Comparison of ENCODE assay signal across 8 mouse cellular contexts in the genomic region with DNA sequence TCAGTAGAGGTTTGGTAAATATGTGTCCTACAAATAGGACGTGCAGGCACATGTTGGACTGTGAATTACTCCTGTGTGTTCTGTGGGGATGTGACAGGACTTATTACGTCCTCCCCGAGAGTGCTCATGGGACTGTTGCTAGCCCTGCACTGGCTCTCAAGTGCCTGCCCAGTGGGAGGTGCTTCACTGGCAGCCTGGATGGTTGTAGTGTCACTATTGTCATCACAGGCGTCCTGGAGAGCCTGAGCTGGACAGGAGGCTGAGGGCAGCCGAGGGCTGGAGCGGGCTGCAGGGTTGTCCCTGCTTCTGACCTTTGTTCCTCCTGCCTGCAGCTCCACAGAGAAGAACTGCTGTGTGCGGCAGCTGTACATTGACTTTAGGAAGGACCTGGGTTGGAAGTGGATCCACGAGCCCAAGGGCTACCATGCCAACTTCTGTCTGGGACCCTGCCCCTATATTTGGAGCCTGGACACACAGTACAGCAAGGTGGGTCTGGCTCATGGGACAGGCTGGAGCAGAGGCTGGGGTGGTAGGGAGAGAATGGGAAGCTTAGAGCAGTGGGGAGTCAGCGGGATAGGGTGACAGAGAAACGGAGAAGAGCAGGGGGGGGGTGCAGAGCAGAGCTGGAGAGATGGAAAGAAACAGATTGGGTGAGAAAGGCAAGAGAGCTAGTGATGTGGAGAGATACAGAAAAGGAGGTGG. TPM values are rescaled to one million over a fixed set of nuclear protein-coding genes. Genes with fewer than 3 reads are reported as not detected.
DNase-seq lines count a peak whose midpoint lies in the region; ATAC-seq and TF ChIP-seq lines count a peak whose summit lies in the region.
"Had no signal": no experiment of that assay in that cellular context is flagged by ENCODE, and none has a peak within 500 bp of the region (broad histone marks: within the 10 kb centered on the region; RNA-seq: fewer than 3 reads in every experiment).

No protein-coding gene starts in this region.

- H3K4me3 ChIP-seq in neural tube, embryonic 11.5 days (ENCODE audit: low read depth, low read length), result no peak overlapping the region
- H3K4me3 ChIP-seq in heart, adult 2 months, result peak overlapping the region; percentile 11; the same call in 1 of the 2 replicates
- no peak overlapping the region for H3K4me3 ChIP-seq in intestine, embryonic 16.5 days (ENCODE audit: low read length)
- no peak overlapping the region; the same call in 1 of the 2 replicates for H3K4me3 ChIP-seq in neural tube, embryonic 14.5 days (ENCODE audit: low read depth, low read length)

- H3K27ac ChIP-seq in neural tube, embryonic 11.5 days (ENCODE audit: low read depth, low read length), result no peak overlapping the region
- peak overlapping the region; percentile 27 for H3K27ac ChIP-seq in heart, adult 2 months
- H3K27ac ChIP-seq in intestine, embryonic 16.5 days (ENCODE audit: low read length), result no peak overlapping the region
- no peak overlapping the region for H3K27ac ChIP-seq in neural tube, embryonic 14.5 days (ENCODE audit: low read depth, low read length)

- ATAC-seq in neural tube, embryonic 11.5 days (ENCODE audit: insufficient read depth, low FRiP score, low TSS enrichment), result no peak
- 0 out of 2 replicates have a peak, but pooled peaks have one; percentile 7 for ATAC-seq in intestine, embryonic 16.5 days
- ATAC-seq in neural tube, embryonic 14.5 days (ENCODE audit: low read depth), result 0 out of 2 replicates have a peak, but pooled peaks have one; percentile 25

- no peak for DNase-seq in neural tube, embryonic 11.5 days (ENCODE audit: low spot score)
- no peak for DNase-seq in neural tube, embryonic 10.5 days (ENCODE audit: extremely low spot score, low spot score)
- peak; percentile 43 to 61 for DNase-seq in heart, adult 2 months
- no peak for DNase-seq in right cerebral cortex, postnatal 10 days (ENCODE audit: low spot score in 2 of 2)
- DNase-seq in layer of hippocampus, adult 11-12 months (ENCODE audit: low spot score), result no peak
- DNase-seq: layer of hippocampus, adult 9-11 months had no signal

- H3K4me2 ChIP-seq in neural tube, embryonic 11.5 days (ENCODE audit: low read depth), result peak overlapping the region; percentile 1; the same call in 1 of the 2 replicates
- 0 out of 2 replicates have a peak overlapping the region, but pooled peaks have one; percentile 2 for H3K4me2 ChIP-seq in intestine, embryonic 16.5 days (ENCODE audit: low read depth, low read length)
- H3K4me2 ChIP-seq in neural tube, embryonic 14.5 days (ENCODE audit: low read depth, low read length), result peak overlapping the region; percentile 57

- 28% methylated on average over 10 of the region's 10 CpGs for WGBS in neural tube, embryonic 11.5 days
- 31% methylated on average over 10 of the region's 10 CpGs for WGBS in heart, adult 2 months
- 37% methylated on average over 10 of the region's 10 CpGs for WGBS in intestine, embryonic 16.5 days
- 17% methylated on average over 10 of the region's 10 CpGs for WGBS in neural tube, embryonic 14.5 days

- no peaks in the 10 kb centered on the region for H3K9me3 ChIP-seq in neural tube, embryonic 11.5 days (ENCODE audit: control insufficient read depth, low read length)
- H3K9me3 ChIP-seq in intestine, embryonic 16.5 days (ENCODE audit: control insufficient read depth, low read length), result no peaks in the 10 kb centered on the region
- H3K9me3 ChIP-seq in neural tube, embryonic 14.5 days (ENCODE audit: control insufficient read depth, low read length), result no peaks in the 10 kb centered on the region

- TF ChIP-seq POLR2A in heart, adult 2 months (IDR thresholded peaks at IDR 0.05; ENCODE audit: insufficient read depth, low read depth, low read length), result peak; percentile 60; the same call in 1 of the 2 replicates

- peaks cover 3% of the 10 kb centered on the region; the same call in 1 of the 2 replicates for H3K4me1 ChIP-seq in neural tube, embryonic 11.5 days (ENCODE audit: control insufficient read depth, insufficient read depth, low read length)
- peaks cover 35% of the 10 kb centered on the region for H3K4me1 ChIP-seq in heart, adult 2 months (ENCODE audit: control insufficient read depth, insufficient read depth, low read length)
- peaks cover 42% of the 10 kb centered on the region for H3K4me1 ChIP-seq in intestine, embryonic 16.5 days (ENCODE audit: control insufficient read depth, insufficient read depth, low read length)
- H3K4me1 ChIP-seq in neural tube, embryonic 14.5 days (ENCODE audit: control insufficient read depth, insufficient read depth, low read length), result no peaks in the 10 kb centered on the region

- no peak overlapping the region for H3K9ac ChIP-seq in neural tube, embryonic 11.5 days (ENCODE audit: low read length)
- H3K9ac ChIP-seq in heart, adult 2 months (ENCODE audit: low read depth, low read length), result peak overlapping the region; percentile 42; the same call in 1 of the 2 replicates
- H3K9ac ChIP-seq in intestine, embryonic 16.5 days (ENCODE audit: low read depth, low read length), result no peak overlapping the region
- no peak overlapping the region for H3K9ac ChIP-seq in neural tube, embryonic 14.5 days (replicated peaks; ENCODE audit: low read depth, low read length)

- peak; percentile 48; the same call in 1 of the 2 replicates for TF ChIP-seq EP300 in heart, adult 2 months (IDR thresholded peaks at IDR 0.05; ENCODE audit: insufficient read depth, low read depth, low read length)

- no peaks in the 10 kb centered on the region for H3K36me3 ChIP-seq in neural tube, embryonic 11.5 days (ENCODE audit: control insufficient read depth, insufficient read depth, low read length)
- H3K36me3 ChIP-seq in heart, adult 2 months (ENCODE audit: control insufficient read depth, insufficient read depth, low read length), result peaks cover 8% of the 10 kb centered on the region
- no peaks in the 10 kb centered on the region for H3K36me3 ChIP-seq in intestine, embryonic 16.5 days (ENCODE audit: control insufficient read depth, insufficient read depth, low read length)
- no peaks in the 10 kb centered on the region for H3K36me3 ChIP-seq in neural tube, embryonic 14.5 days (ENCODE audit: control insufficient read depth, insufficient read depth, low read length)

- TF ChIP-seq CTCF in heart, adult 2 months (IDR thresholded peaks at IDR 0.05), result no peak

- intact Hi-C loops in heart, adult 2 months (cut with DNase I), result no loop called here

- H3K79me2 ChIP-seq in heart, adult 2 months (replicated peaks; ENCODE audit: control insufficient read depth, insufficient read depth, low read length), result no peaks in the 10 kb centered on the region

- H3K27me3 ChIP-seq in neural tube, embryonic 11.5 days (ENCODE audit: control insufficient read depth, insufficient read depth, low read length), result no peaks in the 10 kb centered on the region
- H3K27me3 ChIP-seq in heart, adult 2 months (ENCODE audit: control insufficient read depth, insufficient read depth, low read length), result no peaks in the 10 kb centered on the region
- no peaks in the 10 kb centered on the region for H3K27me3 ChIP-seq in intestine, embryonic 16.5 days (replicated peaks; ENCODE audit: control insufficient read depth, insufficient read depth, low read length)
- H3K27me3 ChIP-seq in neural tube, embryonic 14.5 days (ENCODE audit: control insufficient read depth, insufficient read depth, low read length), result no peaks in the 10 kb centered on the region

RNA-seq across cellular contexts. Expression of a gene that starts 14.9 kb away (rescaled TPM):
- 35.7 and 39.5 TPM in 2 replicates for polyA plus RNA-seq in neural tube, embryonic 11.5 days (2014; fragmentation: Nextera tagmentation; extraction: Ambion mirVana)
- total RNA-seq in heart, adult 2 months (2021), result 10 to 100 TPM; 51.8 to 59.3 TPM
- polyA plus RNA-seq in heart, adult 2 months (2012; rRNA removed), result 62.9 and 72.6 TPM in 2 replicates
- polyA plus RNA-seq in intestine, embryonic 16.5 days (2015; fragmentation: Nextera tagmentation; extraction: Ambion mirVana), result 21.6 and 22.0 TPM in 2 replicates
- 39.5 and 42.4 TPM in 2 replicates for polyA plus RNA-seq in neural tube, embryonic 14.5 days (2014; fragmentation: Nextera tagmentation; extraction: Ambion mirVana)

RNA-seq across cellular contexts. Expression of a gene that starts 17.1 kb away (rescaled TPM):
- polyA plus RNA-seq in neural tube, embryonic 11.5 days (2014; fragmentation: Nextera tagmentation; extraction: Ambion mirVana), result 1.2 and 1.6 TPM in 2 replicates
- 10 to 100 TPM; 21.5 to 22.5 TPM for total RNA-seq in heart, adult 2 months (2021)
- 16.3 and 24.7 TPM in 2 replicates for polyA plus RNA-seq in heart, adult 2 months (2012; rRNA removed)
- 1.4 and 1.8 TPM in 2 replicates for polyA plus RNA-seq in intestine, embryonic 16.5 days (2015; fragmentation: Nextera tagmentation; extraction: Ambion mirVana)
- 0.42 and 1.1 TPM in 2 replicates for polyA plus RNA-seq in neural tube, embryonic 14.5 days (2014; fragmentation: Nextera tagmentation; extraction: Ambion mirVana)

RNA-seq across cellular contexts. Expression of a gene that starts 23.4 kb away (rescaled TPM):
- 33.4 and 37.2 TPM in 2 replicates for polyA plus RNA-seq in neural tube, embryonic 11.5 days (2014; fragmentation: Nextera tagmentation; extraction: Ambion mirVana)
- 10 to 100 TPM in 1 of 2 experiments, 1 to 10 TPM in 1; 7.9 to 10.2 TPM for total RNA-seq in heart, adult 2 months (2021)
- 31.5 and 32.2 TPM in 2 replicates for polyA plus RNA-seq in heart, adult 2 months (2012; rRNA removed)
- polyA plus RNA-seq in intestine, embryonic 16.5 days (2015; fragmentation: Nextera tagmentation; extraction: Ambion mirVana), result 21.4 and 22.5 TPM in 2 replicates
- 37.1 and 38.3 TPM in 2 replicates for polyA plus RNA-seq in neural tube, embryonic 14.5 days (2014; fragmentation: Nextera tagmentation; extraction: Ambion mirVana)

RNA-seq across cellular contexts. Expression of a gene that starts 29.0 kb away (rescaled TPM):
- polyA plus RNA-seq in neural tube, embryonic 11.5 days (2014; fragmentation: Nextera tagmentation; extraction: Ambion mirVana), result 1.6 and 1.7 TPM in 2 replicates
- not detected for total RNA-seq in heart, adult 2 months (2021)
- polyA plus RNA-seq in heart, adult 2 months (2012; rRNA removed), result 1.1 TPM in 1 of 2 replicates, not detected in the other
- polyA plus RNA-seq in intestine, embryonic 16.5 days (2015; fragmentation: Nextera tagmentation; extraction: Ambion mirVana), result 1.6 and 2.1 TPM in 2 replicates
- polyA plus RNA-seq in neural tube, embryonic 14.5 days (2014; fragmentation: Nextera tagmentation; extraction: Ambion mirVana), result 39.7 and 66.3 TPM in 2 replicates

RNA-seq across cellular contexts. Expression of a gene that starts 45.0 kb away (rescaled TPM):
- 49.8 and 54.4 TPM in 2 replicates for polyA plus RNA-seq in neural tube, embryonic 11.5 days (2014; fragmentation: Nextera tagmentation; extraction: Ambion mirVana)
- 10 to 100 TPM; 16.6 to 20.5 TPM for total RNA-seq in heart, adult 2 months (2021)
- polyA plus RNA-seq in heart, adult 2 months (2012; rRNA removed), result 21.0 and 23.5 TPM in 2 replicates
- polyA plus RNA-seq in intestine, embryonic 16.5 days (2015; fragmentation: Nextera tagmentation; extraction: Ambion mirVana), result 82.6 and 87.2 TPM in 2 replicates
- polyA plus RNA-seq in neural tube, embryonic 14.5 days (2014; fragmentation: Nextera tagmentation; extraction: Ambion mirVana), result 38.1 and 40.2 TPM in 2 replicates

Comparison
In these comparisons a context has a peak if more than half of its experiments do, and no peak if none do; other contexts are left out.
1. DNase-seq: peak in heart, adult 2 months (2 of 2); none in neural tube, embryonic 11.5 days (single experiment), neural tube, embryonic 10.5 days (single experiment), right cerebral cortex, postnatal 10 days (0 of 2) and layer of hippocampus, adult 11-12 months (single experiment).
2. H3K4me2 ChIP-seq: peak in every context shown above with its lines; median percentile 57 in neural tube, embryonic 14.5 days; 2 in intestine, embryonic 16.5 days; 1 in neural tube, embryonic 11.5 days.